Mouse (Mus musculus): Measurements from ENCODE around the gene Exoc2. TPM values are rescaled to one million over a fixed set of nuclear protein-coding genes. Genes with fewer than 3 reads are reported as not detected.

Exoc2 gene
- total RNA-seq, 2 experiments from 2014 or later: 24.3 to 29.0 TPM

- no peak for DNase-seq (ENCODE audit: low spot score in 2 of 2)
Measured at GRCm38 (mm10) chr13:30974247-30974630, 346 bp upstream of the Exoc2 start.

DNA sequence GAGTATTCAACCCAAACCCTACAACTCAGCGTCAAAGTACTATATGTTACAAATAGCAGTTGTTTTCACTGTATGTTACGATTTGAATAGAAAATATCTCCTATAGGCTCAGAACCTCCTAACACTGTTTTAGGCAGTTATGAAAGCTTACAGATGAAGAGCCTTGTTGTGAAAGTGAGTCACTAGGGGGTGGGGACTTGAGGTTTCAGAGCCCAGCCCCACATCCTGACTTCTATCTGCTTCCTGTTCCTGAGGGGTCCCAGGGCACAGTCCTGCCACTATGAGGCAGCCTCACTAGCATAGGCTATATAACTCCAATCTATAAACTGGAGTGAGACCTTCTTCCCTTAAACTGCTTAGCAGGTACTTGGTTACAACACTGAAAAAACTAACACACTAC lies 1.8 kb downstream of the Exoc2 start:
- no peak for DNase-seq (ENCODE audit: low spot score in 2 of 2)

DNA sequence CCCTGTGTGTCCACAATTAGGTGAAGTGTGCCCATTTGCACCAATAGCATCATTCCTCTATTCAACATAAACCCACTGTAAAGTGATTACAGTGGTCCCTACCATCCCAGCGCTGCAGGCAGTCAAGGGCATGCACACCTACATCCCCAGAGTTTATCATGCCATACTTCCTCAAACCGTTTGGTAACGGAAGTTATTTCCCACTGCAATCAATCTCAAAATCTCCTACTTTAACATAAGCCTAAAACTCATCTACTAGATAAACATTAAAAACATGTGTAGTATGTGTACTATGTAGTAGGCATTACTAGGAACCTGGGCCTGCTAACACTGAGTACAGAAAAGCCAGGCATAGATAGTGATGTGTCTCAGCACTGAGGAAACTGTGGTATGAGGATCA lies 2.8 kb downstream of the Exoc2 start:
- no peak for DNase-seq (ENCODE audit: low spot score in 2 of 2)

DNA sequence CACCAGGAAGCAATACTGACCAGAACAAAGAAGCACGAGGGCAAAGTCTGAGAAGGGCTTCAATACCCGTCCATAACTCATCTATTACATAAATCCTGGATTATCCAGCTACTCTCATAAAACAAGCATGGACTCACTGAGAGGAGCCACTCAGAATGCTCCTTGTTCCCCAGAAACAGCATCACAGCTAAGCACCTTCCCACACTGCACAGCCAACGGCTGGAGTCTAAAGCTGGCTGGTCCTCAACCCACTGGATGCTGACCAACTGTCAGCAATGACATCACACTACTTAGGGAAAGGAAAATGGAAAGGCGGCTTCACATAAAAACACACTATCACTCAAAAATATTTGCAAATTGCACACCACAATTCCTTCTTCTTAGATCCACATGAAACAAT lies 5.6 kb downstream of the Exoc2 start:
- no peak for DNase-seq (ENCODE audit: low spot score in 2 of 2)

DNA sequence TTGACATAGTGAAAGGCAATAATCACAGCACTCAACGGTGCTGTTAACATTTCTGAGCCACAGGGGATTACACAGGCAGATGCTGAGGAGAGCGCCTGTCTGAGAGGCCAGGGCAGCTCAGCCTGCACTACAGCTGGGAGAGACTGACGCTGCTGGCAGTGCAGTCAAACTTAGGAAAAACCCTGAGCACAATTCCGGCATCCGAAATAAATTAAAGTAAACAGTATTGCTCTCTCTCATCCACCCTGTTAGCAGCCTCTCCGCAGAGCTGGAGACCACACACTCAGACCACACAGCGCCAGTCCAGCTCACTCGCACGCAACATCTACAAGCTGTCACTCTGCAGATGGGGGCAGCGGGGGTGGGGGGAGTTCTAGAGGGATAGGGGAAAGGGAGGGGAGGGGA lies 7.4 kb downstream of the Exoc2 start:
- DNase-seq (ENCODE audit: low spot score in 2 of 2): no peak

GRCm38 (mm10) chr13:30961932-30962331 lies 12.0 kb downstream of the Exoc2 start:
- no peak for DNase-seq (ENCODE audit: low spot score in 2 of 2)

GRCm38 (mm10) chr13:30960714-30961113 lies 13.2 kb downstream of the Exoc2 start:
- no peak for DNase-seq (ENCODE audit: low spot score in 2 of 2)

- no peak for DNase-seq (ENCODE audit: low spot score in 2 of 2)
Measured at GRCm38 (mm10) chr13:30953580-30953979, 20.3 kb downstream of the Exoc2 start.

GRCm38 (mm10) chr13:30952044-30952443 lies 21.8 kb downstream of the Exoc2 start:
- no peak for DNase-seq (ENCODE audit: low spot score in 2 of 2)

- DNase-seq (ENCODE audit: low spot score in 2 of 2): no peak
Measured at GRCm38 (mm10) chr13:30949181-30949580, 24.7 kb downstream of the Exoc2 start.

GRCm38 (mm10) chr13:30947540-30947939 lies 26.4 kb downstream of the Exoc2 start, which contains the start of gene Hus1b:
Gene Hus1b (minus strand): TSS chr13:30947759.
- no peak for DNase-seq (ENCODE audit: low spot score in 2 of 2)

DNA sequence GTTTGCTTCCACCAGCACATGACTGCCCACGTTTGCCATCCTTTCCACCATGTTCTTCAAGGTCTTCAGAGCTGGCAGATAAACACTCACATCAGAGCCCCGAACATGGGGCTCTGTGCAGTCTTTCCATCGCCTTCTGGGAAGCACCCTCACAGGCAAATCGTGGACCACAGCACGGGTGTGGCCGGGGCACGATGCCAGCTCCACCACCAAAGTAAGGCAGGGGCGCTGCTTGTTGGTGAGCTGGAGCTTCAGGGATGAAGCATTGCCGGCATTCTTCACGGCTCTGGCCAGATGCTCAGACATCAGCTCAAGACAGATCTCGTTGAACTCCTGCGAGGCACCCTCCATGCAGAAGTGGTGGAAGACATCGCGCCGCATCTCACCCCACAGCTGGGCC lies 26.8 kb downstream of the Exoc2 start:
- DNase-seq (ENCODE audit: low spot score in 2 of 2): no peak

DNA sequence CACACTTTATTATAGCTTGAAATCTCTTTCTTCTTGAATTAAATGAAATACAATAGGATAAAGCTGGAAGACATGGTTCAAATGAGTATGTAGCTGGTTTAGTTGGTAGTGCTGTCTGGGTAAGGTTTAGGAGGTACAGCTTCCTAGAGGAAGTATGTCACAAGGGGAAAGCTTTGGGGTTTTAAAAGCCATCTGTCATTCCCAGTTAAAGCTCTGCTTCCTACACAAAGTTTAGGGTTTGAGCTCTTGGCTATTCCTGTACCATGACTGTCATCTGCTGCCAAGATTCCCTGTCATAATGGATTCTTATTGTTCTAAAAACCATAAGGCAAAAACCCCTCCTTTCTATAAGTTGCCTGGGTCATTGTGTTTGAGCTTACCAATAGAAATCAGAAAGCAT lies 28.1 kb downstream of the Exoc2 start:
- no peak for DNase-seq (ENCODE audit: low spot score in 2 of 2)

- no peak for DNase-seq (ENCODE audit: low spot score in 2 of 2)
Measured at GRCm38 (mm10) chr13:30932972-30933371, 40.9 kb downstream of the Exoc2 start.

GRCm38 (mm10) chr13:30931613-30932012 lies 42.3 kb downstream of the Exoc2 start:
- DNase-seq (ENCODE audit: low spot score in 2 of 2): no peak

GRCm38 (mm10) chr13:30929119-30929518 lies 44.8 kb downstream of the Exoc2 start:
- DNase-seq (ENCODE audit: low spot score in 2 of 2): no peak

DNA sequence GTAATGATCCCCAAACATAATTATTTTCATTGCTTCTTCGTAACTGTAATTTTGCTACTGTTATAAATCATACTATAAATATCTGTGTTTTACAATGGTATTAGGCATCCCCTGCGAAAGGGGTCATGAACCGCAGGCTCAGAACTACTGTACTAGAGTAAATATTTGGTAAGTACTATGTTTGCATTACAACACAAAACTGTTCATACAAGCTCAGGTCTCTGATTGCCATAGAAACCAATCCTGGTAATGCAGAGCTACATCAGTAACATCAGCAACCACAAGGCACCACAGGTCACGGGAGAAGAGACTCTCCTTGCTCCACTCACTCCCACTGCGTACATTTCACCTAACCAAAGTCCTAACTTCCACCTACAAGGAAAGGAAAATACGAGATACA lies 49.6 kb downstream of the Exoc2 start:
- DNase-seq (ENCODE audit: low spot score in 2 of 2): no peak

- DNase-seq (ENCODE audit: low spot score in 2 of 2): no peak
Measured at GRCm38 (mm10) chr13:30921914-30922313, 52.0 kb downstream of the Exoc2 start.

DNA sequence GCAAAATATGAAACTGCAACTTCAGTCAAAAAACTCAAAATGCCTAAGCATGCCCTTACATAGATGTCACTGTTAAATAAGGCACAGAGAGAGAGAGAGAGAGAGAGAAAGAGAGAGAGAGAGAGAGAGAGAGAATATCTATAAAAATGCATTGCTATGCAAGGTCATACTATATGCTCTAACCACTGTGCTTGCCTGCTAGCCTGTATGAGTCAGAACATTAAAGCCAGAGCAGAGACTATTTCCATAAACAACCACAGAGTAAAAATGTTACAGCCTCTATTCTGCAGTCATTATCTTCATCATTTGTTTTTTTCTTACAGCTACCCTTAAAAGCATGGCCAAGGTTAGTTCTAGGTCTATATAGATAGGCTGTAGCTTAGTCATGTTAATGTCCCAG lies 60.1 kb downstream of the Exoc2 start:
- no peak for DNase-seq (ENCODE audit: low spot score in 2 of 2)

DNA sequence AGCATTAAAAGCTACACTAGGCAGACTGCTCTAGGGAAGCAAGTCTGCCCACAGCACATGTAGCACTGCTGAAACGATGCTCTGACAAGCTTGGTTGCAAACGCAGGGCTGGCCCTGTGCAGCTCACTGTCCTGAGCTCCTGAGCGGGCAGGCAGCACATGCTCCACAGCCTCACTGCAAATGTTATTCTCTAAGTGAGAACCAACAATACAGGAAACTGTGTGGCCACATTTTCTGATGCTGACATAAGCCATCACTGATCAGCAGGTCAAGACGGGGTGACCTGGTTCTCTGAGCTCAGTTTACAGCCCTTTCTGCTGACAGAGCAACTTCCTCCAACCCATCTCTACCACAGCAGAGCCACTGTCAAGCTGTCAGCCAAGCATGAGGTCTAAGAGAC lies 60.9 kb downstream of the Exoc2 start:
- DNase-seq (ENCODE audit: low spot score in 2 of 2): no peak

DNA sequence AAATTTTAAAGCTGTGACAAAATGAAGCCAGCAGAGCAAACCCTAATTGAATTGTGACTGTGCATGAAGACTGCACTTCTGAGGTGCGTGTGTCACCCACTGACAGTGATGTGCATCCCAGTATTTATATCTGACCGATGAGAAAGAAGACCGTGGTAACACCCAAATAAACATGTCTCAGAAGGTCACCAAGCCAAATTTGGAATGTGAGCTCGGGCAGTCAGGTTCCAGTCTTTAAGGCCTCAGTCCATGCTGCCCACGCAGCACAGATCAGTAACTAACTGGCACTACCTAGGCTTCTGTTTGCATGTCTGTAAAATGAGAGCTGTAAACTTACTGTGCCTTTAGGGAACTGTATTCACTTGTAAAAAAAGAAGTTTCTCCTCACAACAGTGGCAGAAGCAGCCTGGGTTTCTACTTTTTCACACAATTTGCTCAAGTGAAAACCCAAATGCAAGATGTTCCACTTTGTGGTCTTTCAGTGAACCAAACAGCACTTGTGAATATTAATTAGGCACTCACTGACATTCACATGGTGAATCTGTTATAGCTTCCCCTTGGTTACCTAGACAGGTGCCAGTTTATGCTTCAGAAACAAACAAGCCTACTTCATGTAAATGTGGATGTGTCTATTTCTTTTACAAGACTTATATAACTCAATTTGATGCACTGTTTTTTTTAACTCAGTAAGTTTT lies 61.8 kb downstream of the Exoc2 start:
- DNase-seq (ENCODE audit: low spot score in 2 of 2): no peak

- no peak for DNase-seq (ENCODE audit: low spot score in 2 of 2)
Measured at GRCm38 (mm10) chr13:30910889-30911288, 63.0 kb downstream of the Exoc2 start.

DNA sequence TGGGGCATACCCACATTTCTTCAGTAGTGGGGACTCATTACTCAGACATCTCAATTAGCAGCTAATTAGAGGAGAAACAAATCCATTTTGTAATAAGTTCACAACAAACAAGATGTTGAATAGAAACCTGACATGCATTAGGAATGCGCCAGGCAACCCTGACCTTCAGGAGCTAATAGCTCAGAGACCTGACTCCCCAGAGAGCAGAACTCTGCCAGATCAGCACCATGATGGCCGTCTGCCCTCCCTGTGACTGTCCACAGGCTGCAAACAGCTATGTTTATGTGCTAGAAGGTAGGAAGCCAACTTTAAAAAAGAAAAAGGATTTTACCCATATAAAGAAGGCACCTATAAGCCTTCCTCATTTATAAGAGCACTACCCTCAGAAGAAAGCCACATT lies 71.6 kb downstream of the Exoc2 start:
- no peak for DNase-seq (ENCODE audit: low spot score in 2 of 2)

All from adrenal gland, adult 18-20 months (tissue).